7 mouse cellular contexts compared by ENCODE assay signal in genomic region chr14:118811256-118811655, GRCm38 (mm10). TPM values are rescaled to one million over a fixed set of nuclear protein-coding genes. Genes with fewer than 3 reads are reported as not detected.
DNase-seq lines count a peak whose midpoint lies in the region; ATAC-seq and TF ChIP-seq lines count a peak whose summit lies in the region.
"Not testable (repeated sequence)": the region's sequence is repeated elsewhere in the genome, so short reads cannot be mapped to it uniquely, and the experiment has no call there.
"Had no signal": no experiment of that assay in that cellular context is flagged by ENCODE, and none has a peak within 500 bp of the region (broad histone marks: within the 10 kb centered on the region; RNA-seq: fewer than 3 reads in every experiment).

No protein-coding gene starts in this region.

- H3K4me2 ChIP-seq in liver, embryonic 13.5 days: peak overlapping the region; percentile 31
- H3K4me2 ChIP-seq in liver, embryonic 15.5 days: peak overlapping the region; percentile 41
- H3K4me2 ChIP-seq in liver, postnatal 0 days (ENCODE audit: low read depth, low read length): not testable (repeated sequence)

- ATAC-seq in liver, embryonic 13.5 days (ENCODE audit: low read depth): peak; percentile 53
- peak; percentile 68 for ATAC-seq in liver, embryonic 15.5 days (ENCODE audit: insufficient read depth)
- ATAC-seq in liver, postnatal 0 days: peak; percentile 51

- H3K27me3 ChIP-seq in erythroblast, embryonic 14.5 days (ENCODE audit: control insufficient read depth): peaks cover 16% of the 10 kb centered on the region
- H3K27me3 ChIP-seq in liver, embryonic 13.5 days; liver, embryonic 15.5 days; liver, postnatal 0 days (ENCODE audit: insufficient read depth, low read length): not testable (repeated sequence)

- DNase-seq in heart, adult 11 months: peak; percentile 61
- DNase-seq in liver, embryonic 13.5 days; liver, postnatal 0 days: not testable (repeated sequence)

- not testable (repeated sequence) for TF ChIP-seq CTCF in liver, postnatal 0 days (IDR thresholded peaks at IDR 0.05; ENCODE audit: low read depth)

- H3K9ac ChIP-seq in liver, embryonic 13.5 days; liver, postnatal 0 days (replicated peaks): not testable (repeated sequence)
- 0 out of 2 replicates have a peak overlapping the region, but pooled peaks have one; percentile 11 for H3K9ac ChIP-seq in liver, embryonic 15.5 days

- H3K4me1 ChIP-seq in erythroblast, embryonic 14.5 days (ENCODE audit: control insufficient read depth): peaks cover 80% of the 10 kb centered on the region
- H3K4me1 ChIP-seq in liver, embryonic 13.5 days (replicated peaks): peaks cover 58% of the 10 kb centered on the region
- H3K4me1 ChIP-seq in liver, embryonic 15.5 days (replicated peaks): peaks cover 56% of the 10 kb centered on the region
- H3K4me1 ChIP-seq in liver, postnatal 0 days (ENCODE audit: insufficient read depth): not testable (repeated sequence)

- H3K27ac ChIP-seq in liver, embryonic 13.5 days: peak overlapping the region; percentile 65; the same call in 1 of the 2 replicates
- H3K27ac ChIP-seq in liver, embryonic 15.5 days (replicated peaks): 0 out of 2 replicates have a peak overlapping the region, but pooled peaks have one; percentile 38
- not testable (repeated sequence) for H3K27ac ChIP-seq in liver, postnatal 0 days (ENCODE audit: low read depth)

- H3K36me3 ChIP-seq in erythroblast, embryonic 14.5 days (ENCODE audit: control insufficient read depth); liver, embryonic 13.5 days; liver, embryonic 15.5 days (replicated peaks); liver, postnatal 0 days (replicated peaks; ENCODE audit: insufficient read depth, low read length): not testable (repeated sequence)

- peak overlapping the region; percentile 45 for H3K4me3 ChIP-seq in erythroblast, embryonic 14.5 days (replicated peaks)
- H3K4me3 ChIP-seq in liver, embryonic 13.5 days (replicated peaks): peak overlapping the region; percentile 20; the same call in 1 of the 2 replicates
- H3K4me3 ChIP-seq in liver, embryonic 15.5 days (replicated peaks): peak overlapping the region; percentile 26
- H3K4me3 ChIP-seq in liver, postnatal 0 days (ENCODE audit: low read depth, low read length): not testable (repeated sequence)

- H3K9me3 ChIP-seq in erythroblast, embryonic 14.5 days (ENCODE audit: control insufficient read depth, low read length); liver, embryonic 13.5 days (replicated peaks); liver, embryonic 15.5 days (replicated peaks); liver, postnatal 0 days (ENCODE audit: low read length): not testable (repeated sequence)

- TF ChIP-seq EP300 in liver, postnatal 0 days (IDR thresholded peaks at IDR 0.05; ENCODE audit: low read depth): not testable (repeated sequence)

RNA-seq across cellular contexts. Expression of gene Cldn10, which starts 23.5 kb away (rescaled TPM):
- not detected in 2 replicates for polyA plus RNA-seq in erythroblast, embryonic 14.5 days (2012)
- polyA plus RNA-seq in liver, embryonic 13.5 days (2015; fragmentation: Nextera tagmentation; extraction: Ambion mirVana): 0.20 and 0.51 TPM in 2 replicates
- 0.30 and 0.99 TPM in 2 replicates for polyA plus RNA-seq in liver, embryonic 15.5 days (2015; fragmentation: Nextera tagmentation; extraction: Ambion mirVana)
- 0.32 and 0.61 TPM in 2 replicates for polyA plus RNA-seq in liver, postnatal 0 days (2015; fragmentation: Nextera tagmentation; extraction: Ambion mirVana)
- polyA plus RNA-seq: G1E, Patski had no signal
